Comparison of ENCODE assay signal across 13 mouse cellular contexts in genomic region chr1:33641139-33641538, GRCm38 (mm10). TPM values are rescaled to one million over a fixed set of nuclear protein-coding genes. Genes with fewer than 3 reads are reported as not detected.
DNase-seq lines count a peak whose midpoint lies in the region; ATAC-seq lines count a peak whose summit lies in the region.
"Had no signal": no experiment of that assay in that cellular context is flagged by ENCODE, and none has a peak within 500 bp of the region (broad histone marks: within the 10 kb centered on the region; RNA-seq: fewer than 3 reads in every experiment).

No protein-coding gene starts in this region.

- intact Hi-C loops in left cerebral cortex, postnatal 10 days (cut with DNase I) = loop anchor here (5.0 kb wide), 1 partner anchor 1469 kb away; the partner anchor contains the start of gene Khdrbs2

- ATAC-seq in frontal cortex, adult (ENCODE audit: low TSS enrichment) = peak; percentile 72
- ATAC-seq: liver, embryonic 12.5 days had no signal

- no peak for DNase-seq in frontal cortex, postnatal 25 days (ENCODE audit: low spot score in 2 of 2)
- DNase-seq in left cerebral cortex, postnatal 10 days (ENCODE audit: extremely low spot score in 1 of 2, low spot score in 2 of 2) = peak; percentile 52 to 67
- no peak for DNase-seq in left cerebral cortex, adult 11 months (ENCODE audit: low spot score)
- peak; percentile 38 to 57 for DNase-seq in layer of hippocampus, postnatal 10 days (ENCODE audit: low spot score in 2 of 2)
- DNase-seq in right cerebral cortex, postnatal 25 days = peak; percentile 42
- no peak for DNase-seq in spleen, adult 18-20 months
- no peak for DNase-seq in urinary bladder, adult 2 months (ENCODE audit: low spot score)
- DNase-seq: adrenal gland, postnatal 10 days; cerebellum, postnatal 36 days; gastrocnemius, adult 2 months; lung, postnatal 10 days had no signal

RNA-seq across cellular contexts. Expression of gene Prim2, which starts 28.5 kb away (rescaled TPM):
- total RNA-seq in left cerebral cortex, postnatal 10 days (2021) = 1 to 10 TPM; 8.5 to 9.0 TPM
- 1 to 10 TPM; 7.2 to 8.6 TPM for total RNA-seq in layer of hippocampus, postnatal 10 days (2021)
- polyA plus RNA-seq in urinary bladder, adult 2 months (2012; rRNA removed) = 9.0 and 10.8 TPM in 2 replicates

Comparison
In these comparisons a context has a peak if more than half of its experiments do, and no peak if none do; other contexts are left out.
1. DNase-seq: peak in left cerebral cortex, postnatal 10 days (2 of 2), layer of hippocampus, postnatal 10 days (2 of 2) and right cerebral cortex, postnatal 25 days (single experiment); none in frontal cortex, postnatal 25 days (0 of 2), left cerebral cortex, adult 11 months (single experiment), spleen, adult 18-20 months (0 of 2) and urinary bladder, adult 2 months (single experiment).